Mouse (Mus musculus): ENCODE measurements around the gene Ppef2.

The Ppef2 gene

GRCm38 (mm10) chr5:92239333-92240232, 16.5 kb downstream of the Ppef2 start:
- DNase-seq (ENCODE audit: low read depth): peak; percentile 85

DNA sequence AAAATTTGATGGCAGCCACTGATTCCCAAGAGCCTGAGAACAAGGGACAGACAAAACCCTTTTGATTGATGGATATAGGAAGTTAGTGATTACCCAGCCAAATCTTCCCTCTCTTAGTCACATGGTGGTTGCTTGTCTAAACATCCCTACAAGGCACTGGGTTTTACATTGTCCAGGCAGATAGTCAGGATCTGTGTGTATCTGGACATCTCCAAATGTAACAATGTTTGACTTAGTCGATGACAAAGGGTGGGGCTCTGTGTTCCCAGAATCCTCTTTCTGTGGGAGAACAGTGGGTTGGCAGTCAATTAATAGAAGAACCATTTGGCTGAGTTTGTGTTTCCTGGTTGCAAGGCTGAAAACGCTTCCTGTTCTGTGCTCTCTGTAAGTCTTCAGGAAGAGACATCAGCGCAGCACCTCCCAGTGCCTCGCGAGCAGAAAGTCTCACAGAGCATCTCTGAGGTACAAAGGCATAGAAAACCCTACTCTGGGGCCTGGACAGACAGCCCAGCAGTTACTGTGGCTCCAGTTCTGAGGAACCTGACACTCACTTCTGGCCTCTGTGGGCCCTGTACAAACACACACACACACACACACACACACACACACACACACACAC, 21.0 kb downstream of the Ppef2 start:
- no peak for DNase-seq (ENCODE audit: low read depth)

DNA sequence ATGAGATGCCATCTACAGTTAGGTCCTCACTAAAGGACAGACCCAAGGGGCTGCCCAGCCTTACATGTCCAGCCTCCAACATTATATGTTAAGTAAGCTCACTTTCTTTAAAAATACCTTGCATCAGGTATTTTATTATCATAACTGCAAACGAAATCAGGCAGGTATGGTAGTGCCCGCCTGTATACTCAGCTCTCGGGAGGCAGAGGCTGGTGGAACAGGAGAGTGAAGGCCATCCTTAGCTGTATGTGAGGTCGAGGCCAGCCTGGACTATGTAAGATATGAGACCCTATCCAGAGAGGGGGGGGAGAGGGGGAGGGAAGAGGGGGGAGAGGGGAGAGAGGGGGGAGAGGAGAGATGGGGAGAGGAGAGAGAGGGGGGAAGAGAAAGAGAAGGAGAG, 22.7 kb downstream of the Ppef2 start:
- no peak for DNase-seq (ENCODE audit: low read depth)

GRCm38 (mm10) chr5:92231836-92232235, 24.2 kb downstream of the Ppef2 start:
- DNase-seq (ENCODE audit: low read depth): no peak

DNA sequence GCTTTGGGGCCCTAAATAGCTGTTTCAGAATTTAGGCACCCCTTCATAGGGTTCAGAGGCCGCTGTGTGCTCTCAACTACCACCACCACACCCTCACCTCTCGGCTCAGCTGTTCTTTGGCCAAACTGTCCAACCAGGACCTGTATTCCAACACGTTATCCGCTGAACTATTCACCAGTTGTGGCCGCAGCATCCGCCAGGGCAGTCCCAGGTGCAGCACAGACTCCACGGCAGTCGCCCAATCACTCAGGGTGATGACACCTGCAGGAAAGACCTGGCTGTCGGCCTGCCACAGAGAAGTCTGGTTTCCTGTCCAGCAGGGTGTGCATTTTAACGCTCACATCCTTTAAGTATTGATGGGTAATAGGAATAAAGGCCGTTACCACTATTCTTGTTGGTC, 25.8 kb downstream of the Ppef2 start:
- DNase-seq (ENCODE audit: low read depth): no peak

DNA sequence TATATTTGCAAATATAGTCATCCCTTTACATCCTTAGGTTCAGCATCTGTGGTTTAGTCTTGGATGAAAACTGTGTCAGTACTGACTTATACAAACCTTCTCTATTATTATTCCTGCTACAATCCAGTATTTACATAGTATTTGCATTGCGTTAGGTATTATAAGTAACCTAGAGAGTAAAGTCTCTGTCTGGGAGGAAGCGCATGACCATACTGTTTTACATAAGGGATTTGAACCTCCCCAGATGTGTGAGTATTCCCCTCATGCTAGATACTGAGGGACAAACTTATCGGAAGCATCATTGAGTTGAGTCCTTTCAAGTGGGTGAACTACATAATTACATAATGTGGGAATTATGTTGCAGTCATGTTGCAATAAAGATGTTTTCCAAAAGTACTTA, 26.6 kb downstream of the Ppef2 start:
- no peak for DNase-seq (ENCODE audit: low read depth)

DNA sequence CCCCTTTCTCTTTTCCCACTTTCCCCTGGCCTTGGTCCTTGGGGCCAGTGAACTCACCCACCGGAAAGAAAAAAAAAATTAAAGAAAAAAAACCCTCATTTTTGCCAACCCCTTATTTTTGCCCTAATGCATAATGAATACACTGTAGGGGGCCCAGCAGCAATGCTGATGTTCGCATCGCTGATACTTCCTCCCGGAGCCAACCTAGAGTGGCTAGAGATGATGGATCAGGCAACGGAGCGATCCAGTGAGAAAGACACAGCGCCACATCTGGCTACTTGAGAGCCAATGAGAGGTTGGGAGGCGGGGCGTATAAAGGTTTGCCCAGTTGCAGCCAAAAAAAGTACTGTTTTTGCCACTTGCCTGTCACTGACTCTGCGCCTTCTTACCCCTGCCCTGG, 27.3 kb downstream of the Ppef2 start:
- DNase-seq (ENCODE audit: low read depth): no peak

- DNase-seq (ENCODE audit: low read depth): no peak
Measured at GRCm38 (mm10) chr5:92227782-92228181, 28.3 kb downstream of the Ppef2 start.

DNA sequence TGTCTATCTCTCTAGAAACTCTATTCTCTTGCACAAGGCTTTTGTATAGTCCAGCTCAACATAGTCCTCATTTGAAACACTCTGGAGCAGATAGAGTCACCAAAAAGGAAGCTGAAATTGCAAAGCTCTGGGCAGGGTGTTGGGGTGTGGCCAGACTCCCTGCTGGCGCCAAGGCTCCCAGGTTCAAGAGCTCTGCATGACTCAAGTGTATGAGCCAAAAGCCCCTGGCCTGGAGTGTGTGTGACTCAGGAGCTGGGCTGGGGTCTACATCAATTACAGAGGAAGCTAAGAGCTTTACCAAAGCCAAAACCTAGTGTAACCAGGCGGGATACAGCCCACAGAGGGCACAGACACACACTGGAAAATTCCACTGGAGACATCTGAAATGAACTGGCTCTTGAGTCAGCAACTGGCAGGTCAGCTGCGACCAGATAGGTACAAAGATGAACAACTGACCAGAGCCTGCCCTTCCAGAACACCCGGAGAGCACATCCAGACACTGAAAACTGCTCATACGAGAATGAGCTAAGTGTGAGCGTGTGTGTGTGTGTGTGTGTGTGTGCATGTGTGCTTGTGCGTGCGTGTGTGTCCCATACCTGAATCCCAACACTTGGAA, 35.7 kb downstream of the Ppef2 start:
- DNase-seq (ENCODE audit: low read depth): peak; percentile 75

GRCm38 (mm10) chr5:92219826-92220225, 36.3 kb downstream of the Ppef2 start:
- peak; percentile 64 for DNase-seq (ENCODE audit: low read depth)

DNA sequence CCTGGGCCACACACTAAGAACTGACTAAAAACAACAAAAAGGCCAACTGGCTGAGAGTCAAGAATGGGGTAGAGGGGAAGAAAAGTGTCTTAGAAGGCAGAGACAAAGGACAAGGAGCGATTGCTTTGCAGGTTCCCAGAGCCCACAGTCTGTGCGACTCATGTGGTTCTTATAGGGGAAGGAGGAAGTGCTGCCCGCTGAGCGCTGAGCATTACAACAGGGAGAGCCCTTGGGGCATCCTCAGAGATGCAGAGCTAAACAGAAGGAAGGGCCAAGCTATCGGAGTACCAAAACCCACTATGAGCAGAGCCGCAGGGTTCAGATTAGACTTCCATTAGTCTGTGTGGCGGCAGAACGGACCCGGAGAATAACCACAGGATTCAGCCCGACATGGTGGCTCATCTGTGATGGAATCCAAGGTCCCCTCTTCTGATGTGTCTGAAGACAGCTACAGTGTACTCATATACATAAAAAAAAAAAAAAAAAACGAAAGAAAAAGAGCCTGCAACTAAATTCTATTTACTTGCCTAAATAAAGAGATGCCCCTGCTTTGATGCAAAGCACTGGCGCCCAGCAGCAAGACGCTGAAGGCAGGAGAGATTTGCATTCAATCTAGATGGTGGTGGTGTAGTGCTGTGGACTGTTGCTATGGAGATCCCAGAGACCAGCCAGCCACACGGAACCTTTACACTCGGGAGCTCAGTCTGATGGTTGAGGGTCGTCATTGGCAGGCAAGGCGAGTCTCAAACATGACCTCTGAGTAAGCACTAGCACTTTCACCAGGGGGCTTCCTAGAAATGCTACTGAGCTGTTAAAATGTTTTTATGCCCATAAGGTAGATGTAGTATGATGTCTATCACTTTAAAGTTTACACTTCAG, 36.9 kb downstream of the Ppef2 start:
- peak; percentile 49 for DNase-seq (ENCODE audit: low read depth)

DNA sequence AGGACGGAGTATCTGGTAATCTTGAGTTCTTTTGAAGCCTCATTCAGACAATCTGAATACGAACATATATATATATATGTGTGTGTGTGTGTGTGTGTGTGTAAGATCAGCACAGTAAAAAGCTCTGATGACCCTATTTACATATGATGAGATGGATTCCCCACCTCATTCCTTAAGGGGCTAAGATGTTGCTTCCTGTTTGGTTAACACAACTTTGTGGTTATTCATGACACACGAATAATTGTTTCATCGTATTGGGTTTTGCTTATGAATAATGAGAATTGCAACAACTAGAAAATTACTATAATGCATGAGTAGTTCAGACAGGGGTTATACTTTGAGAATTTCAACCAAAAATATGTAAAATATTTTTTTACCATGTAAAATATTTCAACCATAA, 40.8 kb downstream of the Ppef2 start, which contains the start of gene U90926:
U90926 (minus strand) TSS at position 101 of the 400 bp plus-strand sequence.
- no peak for DNase-seq (ENCODE audit: low read depth)

DNA sequence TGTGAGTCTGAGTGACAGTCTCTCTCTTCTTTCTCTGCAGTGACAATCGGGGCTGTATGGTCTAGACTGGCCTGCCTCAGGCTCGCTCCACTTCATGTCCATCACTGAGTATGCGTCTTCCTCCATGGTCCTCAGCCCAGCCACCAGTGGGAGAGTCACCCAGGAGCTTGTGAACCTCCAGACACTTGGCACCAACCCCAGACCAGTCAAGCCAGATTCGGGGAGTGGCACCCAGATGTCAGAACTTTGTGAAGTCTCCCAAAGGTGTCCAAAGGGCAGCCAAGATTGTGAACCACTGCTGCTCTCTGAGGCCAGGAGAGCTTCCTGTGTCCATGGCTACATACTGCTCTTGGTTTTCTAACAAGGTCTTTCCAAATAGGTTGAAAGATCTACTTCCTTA, 43.8 kb downstream of the Ppef2 start:
- DNase-seq (ENCODE audit: low read depth): no peak

DNA sequence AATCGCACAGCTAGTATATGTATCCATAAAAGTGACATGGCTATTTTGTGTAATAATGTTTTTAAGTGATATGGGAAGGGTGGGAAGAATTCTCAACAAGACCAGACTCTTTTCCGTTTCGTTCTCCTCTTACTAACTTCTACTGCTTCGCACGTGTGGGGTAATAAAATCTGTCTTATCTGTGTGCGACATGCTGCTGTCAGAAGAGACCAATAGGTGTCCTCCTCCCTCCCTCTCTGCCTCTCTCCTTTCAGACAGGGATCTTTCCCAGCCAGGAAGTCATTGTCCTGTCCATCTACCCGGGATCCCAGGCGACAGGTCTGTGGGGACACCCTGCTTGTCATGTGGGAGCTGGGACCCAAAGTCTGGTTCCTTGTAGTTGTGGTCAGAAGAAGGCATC, 45.9 kb downstream of the Ppef2 start:
- no peak for DNase-seq (ENCODE audit: low read depth)

DNA sequence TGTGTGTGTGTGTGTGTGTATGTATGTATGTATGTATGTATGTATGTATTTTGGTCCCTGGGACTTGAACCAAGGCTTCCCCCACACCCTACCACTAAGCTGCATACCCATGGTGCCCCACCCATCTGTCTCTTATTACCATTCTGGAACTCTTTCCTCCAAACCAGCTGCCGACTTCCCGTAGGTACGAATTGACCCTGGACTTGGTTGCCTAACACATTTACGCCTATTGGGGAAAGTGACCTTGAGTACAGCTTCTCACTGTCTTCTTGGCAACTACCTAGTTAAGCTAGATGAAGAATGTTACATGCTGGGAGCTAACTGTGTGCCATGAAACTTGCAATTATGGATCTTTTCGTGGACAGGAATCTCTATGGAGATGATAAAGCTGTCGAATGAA, 50.0 kb downstream of the Ppef2 start:
- no peak for DNase-seq (ENCODE audit: low read depth)

DNA sequence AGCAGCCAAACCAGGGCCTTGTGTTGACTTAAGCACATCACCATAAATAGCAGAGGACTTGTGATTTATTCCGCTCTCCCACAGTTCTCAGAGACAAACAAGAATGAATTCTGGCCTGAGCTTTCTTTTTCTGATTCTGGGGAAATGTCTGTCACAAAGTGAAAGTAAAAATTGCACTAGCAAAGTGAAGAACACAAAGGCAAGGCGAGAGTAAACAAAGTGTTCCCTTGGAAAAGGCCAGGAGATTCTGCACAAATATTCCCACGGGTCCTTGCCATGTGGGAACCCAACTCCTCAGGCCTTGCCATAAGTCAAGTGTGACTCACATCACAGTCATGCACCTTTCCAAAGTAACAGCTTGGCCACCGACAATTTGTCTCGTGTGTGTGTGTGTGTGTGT, 50.4 kb downstream of the Ppef2 start:
- peak; percentile 71 for DNase-seq (ENCODE audit: low read depth)

GRCm38 (mm10) chr5:92205184-92205583, 50.9 kb downstream of the Ppef2 start:
- no peak for DNase-seq (ENCODE audit: low read depth)

DNA sequence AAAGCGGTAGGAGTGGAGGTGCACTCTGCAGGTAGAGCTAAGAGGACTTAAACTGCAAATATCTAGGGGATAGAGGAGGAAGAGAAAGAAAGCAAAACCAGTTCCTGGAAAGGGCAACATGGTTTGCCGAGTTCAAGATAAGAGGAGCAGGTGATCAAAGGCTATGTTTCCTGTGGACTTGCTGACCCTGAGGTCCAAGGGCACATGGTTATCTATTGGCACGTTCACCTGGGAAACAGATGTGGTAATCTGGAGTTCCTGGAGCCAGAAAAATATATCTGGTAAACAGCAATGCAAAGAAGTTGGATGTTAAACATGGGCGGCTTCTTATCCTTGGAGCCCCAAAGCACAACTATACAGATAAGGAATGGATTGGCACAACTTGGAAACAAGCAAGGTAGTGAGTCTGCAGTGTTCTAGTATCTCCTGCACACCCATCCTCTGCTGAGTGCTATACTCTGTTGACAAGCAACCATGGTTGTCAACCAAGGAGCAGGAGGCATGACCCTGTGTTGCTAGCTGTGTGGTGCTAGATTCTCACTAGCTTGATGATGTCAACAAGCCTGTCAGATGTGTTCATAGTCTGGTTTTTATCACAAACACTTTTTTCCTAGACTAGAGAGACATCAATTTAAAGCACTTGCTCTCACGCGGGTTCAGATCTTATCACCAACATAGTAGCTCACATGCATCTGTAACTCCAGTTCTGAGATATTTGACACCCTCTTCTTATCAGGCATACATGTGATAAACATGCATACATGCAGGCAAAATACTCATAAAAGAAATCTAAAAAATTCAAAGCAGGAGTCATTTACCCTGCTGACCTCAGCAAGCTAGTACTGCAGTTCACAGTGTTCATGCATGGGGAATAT, 51.7 kb downstream of the Ppef2 start:
- DNase-seq (ENCODE audit: low read depth): no peak

GRCm38 (mm10) chr5:92198266-92198665, 57.8 kb downstream of the Ppef2 start:
- DNase-seq (ENCODE audit: low read depth): no peak

DNA sequence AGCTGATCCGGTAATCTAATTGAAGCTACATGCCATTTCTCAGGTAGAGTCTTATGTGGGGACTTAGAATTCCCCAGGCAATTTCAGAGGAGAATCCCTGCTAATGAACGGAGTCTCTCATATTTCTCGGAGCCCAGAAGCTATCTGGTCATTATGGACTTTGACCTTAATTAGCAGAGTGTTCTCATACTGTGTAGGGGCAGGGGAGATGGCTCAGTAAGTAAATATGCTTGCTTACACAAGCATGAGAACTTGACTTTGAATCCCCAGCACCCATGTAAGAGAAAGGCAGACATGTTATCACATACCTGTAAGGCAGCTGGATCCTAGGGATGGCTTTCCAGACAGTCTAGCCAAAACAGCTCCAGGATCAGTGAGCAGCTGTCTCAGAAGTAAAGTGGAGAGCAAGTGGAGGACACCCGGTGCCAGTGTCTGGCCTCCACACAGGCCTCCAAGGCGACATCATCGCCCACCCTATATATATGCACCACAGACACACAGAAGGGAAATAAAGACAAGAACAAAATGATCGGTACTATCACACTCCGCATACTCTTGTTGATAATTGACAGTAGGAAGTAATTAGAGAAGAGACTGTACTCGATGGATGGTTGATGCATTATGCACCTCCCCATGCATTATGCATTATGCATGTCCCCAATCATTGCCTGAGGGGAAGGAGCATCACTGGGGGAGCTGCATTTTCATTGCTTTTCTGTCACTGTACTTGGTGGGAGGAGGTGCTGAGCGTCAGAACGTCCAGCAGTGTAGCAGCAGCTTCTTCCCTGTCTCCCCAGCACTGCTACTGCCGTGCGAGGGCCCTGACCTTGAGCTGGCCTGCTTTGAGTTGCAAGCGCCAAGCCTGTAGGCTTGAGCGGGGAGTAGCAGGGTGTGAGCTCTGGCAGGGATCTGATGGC, 58.9 kb downstream of the Ppef2 start:
- no peak for DNase-seq (ENCODE audit: low read depth)
